16 mouse cellular contexts compared by ENCODE assay signal in the genomic region with DNA sequence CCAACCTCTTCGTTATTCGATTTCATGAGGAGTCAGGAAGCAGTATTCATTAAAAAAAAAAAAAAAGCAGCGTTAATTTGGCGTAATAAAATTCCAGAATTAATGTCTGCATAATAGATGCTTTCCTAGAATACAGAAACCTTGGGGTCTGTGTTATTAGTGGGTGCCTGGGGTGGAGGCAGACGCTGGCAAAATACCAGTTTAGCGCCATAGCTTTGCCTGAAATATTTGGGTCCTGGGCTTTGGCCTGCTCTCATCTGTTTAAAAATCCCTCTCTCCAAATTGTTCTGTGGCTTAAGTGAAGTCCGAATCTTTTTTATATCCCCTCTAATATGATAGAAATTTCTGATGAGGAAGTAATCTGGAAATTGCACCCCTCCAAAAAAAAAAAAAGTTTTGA. TPM values are rescaled to one million over a fixed set of nuclear protein-coding genes. Genes with fewer than 3 reads are reported as not detected.
DNase-seq lines count a peak whose midpoint lies in the region; ATAC-seq and TF ChIP-seq lines count a peak whose summit lies in the region.
"Had no signal": no experiment of that assay in that cellular context is flagged by ENCODE, and none has a peak within 500 bp of the region (broad histone marks: within the 10 kb centered on the region; RNA-seq: fewer than 3 reads in every experiment).

No protein-coding gene starts in this region.

- peak in 1 of 2 experiments; percentile 48 for DNase-seq in cerebellum, adult 2 months
- no peak for DNase-seq in cerebellum, adult 11-12 months
- no peak for DNase-seq in kidney, adult 11 months
- no peak for DNase-seq in midbrain, embryonic 10.5 days (ENCODE audit: low spot score)
- DNase-seq in urinary bladder, postnatal 4 days (ENCODE audit: low spot score in 2 of 2), result no peak
- DNase-seq in limb, embryonic 10.5 days (ENCODE audit: low spot score), result no peak
- DNase-seq: adrenal gland, adult 8-10 months; gastrocnemius, postnatal 36 days; kidney, adult 9 months; liver, postnatal 0 days; lung, postnatal 4 days had no signal

- peak overlapping the region; percentile 80 for H3K9ac ChIP-seq in kidney, embryonic 16.5 days (replicated peaks; ENCODE audit: low read length)
- H3K9ac ChIP-seq in neural tube, embryonic 13.5 days, result peak overlapping the region; percentile 90
- H3K9ac ChIP-seq: limb, embryonic 15.5 days; liver, postnatal 0 days had no signal

- H3K27me3 ChIP-seq in cerebellum, adult 2 months (ENCODE audit: control insufficient read depth, insufficient read depth, low read length), result no peaks in the 10 kb centered on the region; the same call in 1 of the 2 replicates
- H3K27me3 ChIP-seq in kidney, embryonic 16.5 days (ENCODE audit: insufficient read depth, low read length), result peaks cover 90% of the 10 kb centered on the region
- H3K27me3 ChIP-seq in midbrain, embryonic 10.5 days (ENCODE audit: low read depth, poor library complexity, severe bottlenecking), result peaks cover 100% of the 10 kb centered on the region
- peaks cover 87% of the 10 kb centered on the region for H3K27me3 ChIP-seq in neural tube, embryonic 13.5 days
- peaks cover 100% of the 10 kb centered on the region for H3K27me3 ChIP-seq in limb, embryonic 10.5 days (ENCODE audit: low read depth, poor library complexity, severe bottlenecking)

- TF ChIP-seq POLR2A in cerebellum, adult 2 months (IDR thresholded peaks at IDR 0.05; ENCODE audit: borderline replicate concordance, insufficient read depth, low read length), result no peak

- ATAC-seq in kidney, embryonic 16.5 days (ENCODE audit: low FRiP score, low TSS enrichment), result no peak
- ATAC-seq in neural tube, embryonic 13.5 days (ENCODE audit: low read depth), result no peak
- ATAC-seq: liver, postnatal 0 days had no signal

- under 1% methylated on average over 7 of the region's 7 CpGs for whole genome bisulfite sequencing in cerebellum, adult 2 months
- WGBS in kidney, embryonic 16.5 days, result 7% methylated on average over 7 of the region's 7 CpGs
- 2% methylated on average over 7 of the region's 7 CpGs for WGBS in midbrain, embryonic 10.5 days
- WGBS in neural tube, embryonic 13.5 days, result under 1% methylated on average over 7 of the region's 7 CpGs
- 1% methylated on average over 7 of the region's 7 CpGs for WGBS in limb, embryonic 10.5 days

- H3K4me3 ChIP-seq in cerebellum, adult 2 months (replicated peaks; ENCODE audit: insufficient read depth, low read depth, low read length), result peak overlapping the region; percentile 60
- peak overlapping the region; percentile 60 for H3K4me3 ChIP-seq in kidney, embryonic 16.5 days (ENCODE audit: low read length)
- H3K4me3 ChIP-seq in midbrain, embryonic 10.5 days, result peak overlapping the region; percentile 53
- H3K4me3 ChIP-seq in neural tube, embryonic 13.5 days, result peak overlapping the region; percentile 63
- no peak overlapping the region for H3K4me3 ChIP-seq in limb, embryonic 10.5 days

- no peaks in the 10 kb centered on the region for H3K36me3 ChIP-seq in kidney, embryonic 16.5 days (ENCODE audit: insufficient read depth, low read length)
- H3K36me3 ChIP-seq in midbrain, embryonic 10.5 days, result peaks cover 8% of the 10 kb centered on the region; the same call in 1 of the 2 replicates
- H3K36me3 ChIP-seq in neural tube, embryonic 13.5 days, result no peaks in the 10 kb centered on the region
- no peaks in the 10 kb centered on the region for H3K36me3 ChIP-seq in limb, embryonic 10.5 days
- H3K36me3 ChIP-seq: limb, embryonic 15.5 days had no signal

- no peak for TF ChIP-seq CTCF in cerebellum, adult 2 months (IDR thresholded peaks at IDR 0.05; ENCODE audit: borderline replicate concordance, insufficient read depth, low read depth, low read length)

- H3K4me1 ChIP-seq in cerebellum, adult 2 months (ENCODE audit: control insufficient read depth, insufficient read depth, low read length), result peaks cover 3% of the 10 kb centered on the region; the same call in 1 of the 2 replicates
- peaks cover 8% of the 10 kb centered on the region; the same call in 1 of the 2 replicates for H3K4me1 ChIP-seq in kidney, embryonic 16.5 days (ENCODE audit: insufficient read depth, low read length)
- H3K4me1 ChIP-seq in midbrain, embryonic 10.5 days, result peaks cover 69% of the 10 kb centered on the region
- H3K4me1 ChIP-seq in neural tube, embryonic 13.5 days (replicated peaks), result peaks cover 72% of the 10 kb centered on the region
- peaks cover 51% of the 10 kb centered on the region for H3K4me1 ChIP-seq in limb, embryonic 10.5 days

- H3K9me3 ChIP-seq in kidney, embryonic 16.5 days (ENCODE audit: low read length), result no peaks in the 10 kb centered on the region
- no peaks in the 10 kb centered on the region for H3K9me3 ChIP-seq in midbrain, embryonic 10.5 days (replicated peaks)
- H3K9me3 ChIP-seq in neural tube, embryonic 13.5 days, result no peaks in the 10 kb centered on the region
- H3K9me3 ChIP-seq in limb, embryonic 10.5 days (replicated peaks), result no peaks in the 10 kb centered on the region
- H3K9me3 ChIP-seq: limb, embryonic 15.5 days had no signal

- H3K27ac ChIP-seq in cerebellum, adult 2 months (ENCODE audit: insufficient read depth, low read length), result no peak overlapping the region; the same call in 1 of the 2 replicates
- H3K27ac ChIP-seq in kidney, embryonic 16.5 days (ENCODE audit: low read length), result peak overlapping the region; percentile 90; the same call in 1 of the 2 replicates
- peak overlapping the region; percentile 79; the same call in 1 of the 2 replicates for H3K27ac ChIP-seq in midbrain, embryonic 10.5 days (replicated peaks)
- H3K27ac ChIP-seq in neural tube, embryonic 13.5 days (replicated peaks), result peak overlapping the region; percentile 97
- H3K27ac ChIP-seq in limb, embryonic 10.5 days, result no peak overlapping the region
- H3K27ac ChIP-seq: limb, embryonic 15.5 days had no signal

- H3K4me2 ChIP-seq in kidney, embryonic 16.5 days (replicated peaks; ENCODE audit: low read depth, low read length), result peak overlapping the region; percentile 58
- H3K4me2 ChIP-seq in neural tube, embryonic 13.5 days, result peak overlapping the region; percentile 71
- H3K4me2 ChIP-seq: heart, embryonic 11.5 days; limb, embryonic 15.5 days had no signal

RNA-seq across cellular contexts. Expression of gene Uncx, which starts 1.9 kb away (rescaled TPM):
- 38.1 and 38.8 TPM in 2 replicates for polyA plus RNA-seq in cerebellum, adult 2 months (2012; rRNA removed)
- polyA plus RNA-seq in kidney, embryonic 16.5 days (2015; fragmentation: Nextera tagmentation; extraction: Ambion mirVana), result 52.8 and 65.4 TPM in 2 replicates
- 18.8 and 36.7 TPM in 2 replicates for polyA plus RNA-seq in midbrain, embryonic 10.5 days (2016; fragmentation: Nextera tagmentation; extraction: Ambion mirVana)
- polyA plus RNA-seq in neural tube, embryonic 13.5 days (2015; fragmentation: Nextera tagmentation; extraction: Ambion mirVana), result 43.3 and 46.4 TPM in 2 replicates
- polyA plus RNA-seq in limb, embryonic 10.5 days (2016; fragmentation: Nextera tagmentation; extraction: Ambion mirVana), result 0.50 and 1.1 TPM in 2 replicates
- polyA plus RNA-seq: cortical plate, adult 2 months; liver, postnatal 0 days had no signal

Comparison
In these comparisons a context has a peak if more than half of its experiments do, and no peak if none do; other contexts are left out.
1. H3K27ac ChIP-seq: peak in kidney, embryonic 16.5 days (single experiment), midbrain, embryonic 10.5 days (single experiment) and neural tube, embryonic 13.5 days (single experiment); none in cerebellum, adult 2 months (single experiment) and limb, embryonic 10.5 days (single experiment).